In the genomic region with DNA sequence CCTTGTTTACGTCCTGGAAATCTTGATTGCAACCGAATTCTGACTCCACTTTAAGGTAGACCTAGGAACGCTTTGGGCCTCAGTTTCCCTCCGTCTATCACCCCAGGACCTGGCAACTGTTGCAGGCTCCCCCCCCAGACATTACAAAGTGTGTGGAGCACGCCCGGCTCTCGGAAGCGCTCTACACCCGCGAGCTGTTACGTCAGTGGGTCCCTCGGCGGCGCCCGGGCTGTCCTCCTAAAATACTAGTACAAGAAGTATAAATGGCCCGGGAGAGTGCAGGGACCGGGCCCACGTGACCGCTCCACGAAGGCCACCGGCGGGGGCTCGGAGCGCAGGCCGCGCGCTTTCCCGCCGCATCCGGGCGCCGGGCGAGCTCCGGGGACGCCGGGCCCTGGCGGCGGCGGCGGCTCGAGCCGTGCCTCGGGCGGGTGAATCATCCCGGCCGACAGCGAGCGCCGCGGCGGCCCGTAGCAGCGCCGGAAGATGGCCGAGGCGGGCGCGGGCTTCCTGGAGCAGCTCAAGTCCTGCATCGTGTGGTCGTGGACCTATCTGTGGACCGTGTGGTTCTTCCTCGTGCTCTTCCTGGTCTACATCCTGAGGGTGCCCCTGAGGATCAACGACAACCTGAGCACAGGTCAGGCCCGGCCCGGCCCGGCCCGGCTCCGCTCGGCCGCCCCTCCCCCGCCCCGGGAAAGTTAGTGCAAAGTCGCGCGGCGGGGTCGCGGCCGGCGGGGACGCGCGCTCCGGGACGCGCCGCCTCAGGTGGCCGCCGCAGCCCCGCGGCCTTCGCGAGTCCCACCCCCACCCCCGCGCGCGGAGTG, we compare ENCODE assay signal across 8 mouse cellular contexts. TPM values are rescaled to one million over a fixed set of nuclear protein-coding genes. Genes with fewer than 3 reads are reported as not detected.
DNase-seq lines count a peak whose midpoint lies in the region; ATAC-seq and TF ChIP-seq lines count a peak whose summit lies in the region.

No protein-coding gene starts in this region.

- H3K36me3 ChIP-seq in C2C12 (ENCODE audit: control insufficient read depth, insufficient read depth), result peaks cover 6% of the 10 kb centered on the region
- no peaks in the 10 kb centered on the region for H3K36me3 ChIP-seq in heart, embryonic 11.5 days (ENCODE audit: control insufficient read depth, insufficient read depth, low read length)
- H3K36me3 ChIP-seq in kidney, embryonic 15.5 days, result peaks cover 10% of the 10 kb centered on the region; the same call in 1 of the 2 replicates
- H3K36me3 ChIP-seq in liver, embryonic 11.5 days (ENCODE audit: control insufficient read depth, insufficient read depth, low read length), result no peaks in the 10 kb centered on the region
- no peaks in the 10 kb centered on the region for H3K36me3 ChIP-seq in myocyte (ENCODE audit: control insufficient read depth, insufficient read depth)

- peaks cover 12% of the 10 kb centered on the region for H3K79me2 ChIP-seq in C2C12 (ENCODE audit: control insufficient read depth, insufficient read depth)
- H3K79me2 ChIP-seq in myocyte (ENCODE audit: control insufficient read depth, insufficient read depth), result no peaks in the 10 kb centered on the region

- peak; percentile 79 for DNase-seq in liver, embryonic 11.5 days (ENCODE audit: low spot score)
- DNase-seq in spleen, postnatal 4 days (ENCODE audit: low spot score in 2 of 2), result peak; percentile 73 to 87

- H3ac ChIP-seq in C2C12 (ENCODE audit: control insufficient read depth, insufficient read length, low read depth) (peak overlapping the region; percentile 91), myocyte (ENCODE audit: control insufficient read depth, insufficient read length) (peak overlapping the region; percentile 44)

- peak overlapping the region; percentile 47 for H3K27ac ChIP-seq in bone marrow macrophage, adult 2 months (ENCODE audit: insufficient read depth, low read depth, low read length)
- peak overlapping the region; percentile 94 for H3K27ac ChIP-seq in heart, embryonic 11.5 days (ENCODE audit: low read depth, low read length)
- peak overlapping the region; percentile 92 for H3K27ac ChIP-seq in kidney, embryonic 15.5 days
- H3K27ac ChIP-seq in liver, embryonic 11.5 days (ENCODE audit: low read depth, low read length), result peak overlapping the region; percentile 91

- peaks cover 12% of the 10 kb centered on the region for H3K4me1 ChIP-seq in bone marrow macrophage, adult 2 months (ENCODE audit: control insufficient read depth, insufficient read depth, low read length)
- no peaks in the 10 kb centered on the region for H3K4me1 ChIP-seq in heart, embryonic 11.5 days (ENCODE audit: control insufficient read depth, insufficient read depth, low read length)
- H3K4me1 ChIP-seq in kidney, embryonic 15.5 days, result peaks cover 18% of the 10 kb centered on the region
- H3K4me1 ChIP-seq in liver, embryonic 11.5 days (replicated peaks; ENCODE audit: control insufficient read depth, insufficient read depth, low read length), result peaks cover 6% of the 10 kb centered on the region

- peak; percentile 76 for ATAC-seq in erythroblast, adult 5-6 weeks (replicated peaks; ENCODE audit: low FRiP score, poor library complexity, severe bottlenecking)
- ATAC-seq in heart, embryonic 11.5 days (replicated peaks; ENCODE audit: insufficient number of reproducible peaks, low FRiP score, low TSS enrichment), result peak; percentile 81
- peak; percentile 87 for ATAC-seq in kidney, embryonic 15.5 days (replicated peaks; ENCODE audit: low FRiP score)
- peak; percentile 82 for ATAC-seq in liver, embryonic 11.5 days (replicated peaks; ENCODE audit: low FRiP score)

- WGBS in heart, embryonic 11.5 days (ENCODE audit: insufficient replicate concordance), result under 1% methylated on average over 62 of the region's 97 CpGs
- under 1% methylated on average over 96 of the region's 97 CpGs for WGBS in kidney, embryonic 15.5 days
- 1% methylated on average over 97 of the region's 97 CpGs for WGBS in liver, embryonic 11.5 days

- H3K79me3 ChIP-seq in C2C12 (ENCODE audit: low read depth), result peaks cover 5% of the 10 kb centered on the region

- peak overlapping the region; percentile 95 for H3K9ac ChIP-seq in heart, embryonic 11.5 days (ENCODE audit: low read depth, low read length)
- peak overlapping the region; percentile 82 for H3K9ac ChIP-seq in kidney, embryonic 15.5 days
- peak overlapping the region; percentile 96 for H3K9ac ChIP-seq in liver, embryonic 11.5 days (ENCODE audit: low read depth, low read length)

- no peak for TF ChIP-seq POLR2A in bone marrow macrophage, adult 2 months (IDR thresholded peaks at IDR 0.05; ENCODE audit: borderline replicate concordance, low read depth, low read length)
- TF ChIP-seq POLR2A in myocyte (IDR thresholded peaks at IDR 0.05; ENCODE audit: insufficient read length, low read depth), result no peak

- H3K27me3 ChIP-seq in C2C12 (ENCODE audit: control insufficient read depth, insufficient read depth, insufficient read length) (no peaks in the 10 kb centered on the region), myocyte (ENCODE audit: control insufficient read depth, insufficient read depth, insufficient read length) (no peaks in the 10 kb centered on the region)
- H3K27me3 ChIP-seq in heart, embryonic 11.5 days (ENCODE audit: control insufficient read depth, insufficient read depth, low read length), result no peaks in the 10 kb centered on the region
- H3K27me3 ChIP-seq in kidney, embryonic 15.5 days, result no peaks in the 10 kb centered on the region
- no peaks in the 10 kb centered on the region for H3K27me3 ChIP-seq in liver, embryonic 11.5 days (replicated peaks; ENCODE audit: control insufficient read depth, insufficient read depth, low read length)

- TF ChIP-seq CTCF in C2C12 (IDR thresholded peaks at IDR 0.05; ENCODE audit: control insufficient read depth, insufficient read depth, insufficient read length), result no peak
- no peak for TF ChIP-seq CTCF in bone marrow macrophage, adult 2 months (IDR thresholded peaks at IDR 0.05; ENCODE audit: low read depth, low read length)

- H3K9me3 ChIP-seq in heart, embryonic 11.5 days (replicated peaks; ENCODE audit: control insufficient read depth, low read length), result no peaks in the 10 kb centered on the region
- no peaks in the 10 kb centered on the region for H3K9me3 ChIP-seq in kidney, embryonic 15.5 days (replicated peaks)
- no peaks in the 10 kb centered on the region for H3K9me3 ChIP-seq in liver, embryonic 11.5 days (ENCODE audit: control insufficient read depth, low read length)

- H3K4me2 ChIP-seq in heart, embryonic 11.5 days, result peak overlapping the region; percentile 66
- peak overlapping the region; percentile 82 for H3K4me2 ChIP-seq in kidney, embryonic 15.5 days
- H3K4me2 ChIP-seq in liver, embryonic 11.5 days, result peak overlapping the region; percentile 85
- peak overlapping the region; percentile 72 for H3K4me2 ChIP-seq in myocyte (ENCODE audit: low read depth)

- H3K4me3 ChIP-seq in C2C12 (ENCODE audit: insufficient read depth, poor library complexity, severe bottlenecking), result peak overlapping the region; percentile 50
- H3K4me3 ChIP-seq in bone marrow macrophage, adult 2 months (ENCODE audit: insufficient read depth, low read length), result peak overlapping the region; percentile 81
- H3K4me3 ChIP-seq in heart, embryonic 11.5 days (ENCODE audit: low read depth, low read length), result peak overlapping the region; percentile 84
- H3K4me3 ChIP-seq in kidney, embryonic 15.5 days (replicated peaks), result peak overlapping the region; percentile 82
- H3K4me3 ChIP-seq in liver, embryonic 11.5 days (ENCODE audit: low read depth, low read length), result peak overlapping the region; percentile 86
- peak overlapping the region; percentile 57 for H3K4me3 ChIP-seq in myocyte

TF ChIP-seq in C2C12, 6 proteins besides CTCF, POLR2A, EP300 and RAD21:
- TF ChIP-seq FOSL1 (IDR thresholded peaks at IDR 0.05; ENCODE audit: insufficient read depth, low read length, poor library complexity, severe bottlenecking), result no peak
- TF ChIP-seq USF1 (IDR thresholded peaks at IDR 0.05; ENCODE audit: low read depth), result peak; percentile 71
- peak; percentile 3 for TF ChIP-seq CEBPB (IDR thresholded peaks at IDR 0.05; ENCODE audit: low read depth)
- TF ChIP-seq MYOD1 (IDR thresholded peaks at IDR 0.05; ENCODE audit: control insufficient read depth, insufficient read length, low read depth), result no peak
- no peak for TF ChIP-seq MYOG (IDR thresholded peaks at IDR 0.05; ENCODE audit: control insufficient read depth, extremely low read depth, insufficient read length)
- TF ChIP-seq MAX (IDR thresholded peaks at IDR 0.05), result peak; percentile 65

TF ChIP-seq in myocyte, 11 proteins besides CTCF, POLR2A, EP300 and RAD21:
- TF ChIP-seq USF1 (IDR thresholded peaks at IDR 0.05; ENCODE audit: low read depth) (peak; percentile 76), SRF (IDR thresholded peaks at IDR 0.05; ENCODE audit: control insufficient read depth, insufficient read length, low read depth) (no peak), POLR2AphosphoS2 (IDR thresholded peaks at IDR 0.05; ENCODE audit: insufficient read length, low read depth) (peak; percentile 39)

RNA-seq across cellular contexts. Expression of a gene that starts 1.2 kb away (rescaled TPM):
- polyA plus RNA-seq in C2C12 (2012; fragmentation: generic; extraction: Trizol), result 8.4 TPM
- polyA plus RNA-seq in bone marrow macrophage, adult 2 months (2012; ENCODE audit: insufficient read depth, insufficient read length, missing spikeins), result 5.3 and 7.5 TPM in 2 replicates
- total RNA-seq in erythroblast, adult 5-6 weeks (2015; ENCODE audit: low replicate concordance), result 29.0 and 73.4 TPM in 2 replicates
- 73.5 and 90.6 TPM in 2 replicates for total RNA-seq in erythroblast, adult 5-6 weeks (2017; ENCODE audit: low replicate concordance)
- 26.9 and 31.6 TPM in 2 replicates for polyA plus RNA-seq in heart, embryonic 11.5 days (2014; fragmentation: Nextera tagmentation; extraction: Ambion mirVana)
- 19.9 and 20.3 TPM in 2 replicates for polyA plus RNA-seq in kidney, embryonic 15.5 days (2015; fragmentation: Nextera tagmentation; extraction: Ambion mirVana)
- polyA plus RNA-seq in liver, embryonic 11.5 days (2014; fragmentation: Nextera tagmentation; extraction: Ambion mirVana), result 16.9 and 18.6 TPM in 2 replicates
- polyA plus RNA-seq in myocyte (2012; fragmentation: generic; extraction: Trizol), result 8.4 TPM

RNA-seq across cellular contexts. Expression of a gene that starts 57.9 kb away (rescaled TPM):
- polyA plus RNA-seq in C2C12 (2012; fragmentation: generic; extraction: Trizol) (51.5 TPM), myocyte (2012; fragmentation: generic; extraction: Trizol) (66.3 TPM)
- 468 and 474 TPM in 2 replicates for polyA plus RNA-seq in bone marrow macrophage, adult 2 months (2012; ENCODE audit: insufficient read depth, insufficient read length, missing spikeins)
- 84.5 and 87.1 TPM in 2 replicates for total RNA-seq in erythroblast, adult 5-6 weeks (2015; ENCODE audit: low replicate concordance)
- 87.0 and 89.0 TPM in 2 replicates for total RNA-seq in erythroblast, adult 5-6 weeks (2017; ENCODE audit: low replicate concordance)
- 212 and 236 TPM in 2 replicates for polyA plus RNA-seq in heart, embryonic 11.5 days (2014; fragmentation: Nextera tagmentation; extraction: Ambion mirVana)
- polyA plus RNA-seq in kidney, embryonic 15.5 days (2015; fragmentation: Nextera tagmentation; extraction: Ambion mirVana), result 212 and 226 TPM in 2 replicates
- 164 and 186 TPM in 2 replicates for polyA plus RNA-seq in liver, embryonic 11.5 days (2014; fragmentation: Nextera tagmentation; extraction: Ambion mirVana)

Comparison
In these comparisons a context has a peak if more than half of its experiments do, and no peak if none do; other contexts are left out.
1. Peak in every context shown above with its lines: DNase-seq, ATAC-seq, H3K4me3 ChIP-seq and H3K27ac ChIP-seq.